Mouse (Mus musculus) urinary bladder, postnatal 14 days (tissue): ENCODE data around the gene Alg14.

Source experiments
- DNase-seq: peaks from one replicate; pipeline ENCODE4 v3.0.0; 2021; ENCODE audit warnings: low spot score

Alg14 gene

DNA sequence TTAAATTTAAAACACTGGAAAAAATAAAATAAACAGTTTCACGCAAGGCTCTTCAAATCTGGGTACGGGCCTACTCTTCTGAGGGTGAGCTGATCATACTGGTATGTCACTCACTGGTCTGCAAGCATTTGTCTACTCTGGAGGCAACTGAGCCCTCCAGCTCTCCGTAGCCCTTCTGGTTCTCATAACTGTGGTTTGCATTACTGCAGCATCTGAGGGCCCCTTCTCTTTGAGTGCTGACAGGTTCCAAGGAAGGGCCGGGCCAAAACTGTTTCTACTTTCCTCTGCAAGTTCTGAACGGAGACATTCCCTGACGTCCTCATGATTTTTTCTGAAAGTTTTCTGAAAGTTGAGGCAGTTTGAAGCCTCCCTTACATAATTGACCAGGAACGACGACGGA lies 115.8 kb downstream of the Alg14 start:
- no peak for DNase-seq

DNA sequence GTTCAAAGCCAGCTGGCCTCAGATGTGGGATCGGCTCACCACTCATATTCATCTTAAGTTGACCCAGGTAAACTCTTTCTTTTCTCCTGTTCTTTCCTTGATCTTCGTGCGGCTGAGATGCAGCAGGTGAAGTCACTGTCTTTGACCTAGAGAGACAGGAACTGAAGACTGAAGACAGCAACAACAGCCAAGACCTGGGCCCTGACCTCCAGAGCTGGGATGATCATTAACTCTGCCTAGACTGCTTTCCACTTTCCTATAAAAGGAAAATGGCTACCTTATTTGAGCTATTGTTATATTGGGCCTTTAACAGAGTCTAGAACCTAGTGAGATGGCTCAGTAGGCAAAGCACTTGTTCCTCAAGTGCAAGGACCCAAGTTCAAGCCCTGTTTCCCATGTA lies 116.8 kb downstream of the Alg14 start:
- no peak for DNase-seq

DNA sequence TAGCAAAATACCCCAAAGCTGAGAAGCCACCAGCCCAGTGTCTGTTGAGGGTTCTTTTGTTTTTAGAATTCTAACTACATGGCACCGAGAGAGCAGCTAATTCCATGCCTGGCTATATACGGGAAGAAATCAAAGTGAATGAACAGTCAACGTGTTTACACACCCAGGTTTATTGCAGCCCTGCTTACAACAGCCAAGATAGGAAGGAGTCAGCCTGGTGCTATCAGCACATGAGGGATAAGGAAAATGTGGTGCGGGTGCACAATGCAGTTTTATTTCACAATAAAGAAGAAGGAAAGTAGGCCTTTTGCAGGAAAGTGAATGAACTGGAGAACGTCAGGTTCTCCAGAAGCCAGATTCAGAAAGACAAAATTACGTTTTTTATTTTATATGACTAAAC lies 119.9 kb downstream of the Alg14 start:
- no peak for DNase-seq
